Mouse (Mus musculus) ES-E14 (cell line): ENCODE results near the gene Rimklb. TPM values are rescaled to one million over a fixed set of nuclear protein-coding genes. Genes with fewer than 3 reads are reported as not detected.

Source experiments
- DNase-seq: peaks from one replicate; pipeline ENCODE4 v3.0.0-alpha.2; 2013; ENCODE audit warnings: low read depth, low spot score
- H3K27ac ChIP-seq: 2 replicates; pipeline ENCODE4 v1.5.1; 2012; ENCODE audit warnings: low read depth, mild to moderate bottlenecking, low read length, moderate library complexity, mixed read lengths; ENCODE audit not compliant: poor library complexity, insufficient read depth, severe bottlenecking
- H3K36me3 ChIP-seq: 2 replicates; pipeline ENCODE4 v1.6.1; 2012; ENCODE audit warnings: mild to moderate bottlenecking, low read length, moderate library complexity, mixed read lengths; ENCODE audit not compliant: control insufficient read depth, poor library complexity, insufficient read depth, severe bottlenecking
- H3K4me1 ChIP-seq, 2 experiments: fragments of 150-350 bp in 1 of 2; sonication (generic) in 1 of 2; 2 replicates each; pipeline ENCODE4 v1.6.1; 2012; ENCODE audit warnings: low read length in 2 of 2, mild to moderate bottlenecking in 1 of 2, mixed read lengths in 1 of 2; ENCODE audit not compliant: control insufficient read depth in 2 of 2, insufficient read depth in 2 of 2, poor library complexity in 1 of 2
- H3K4me3 ChIP-seq, 2 experiments: fragments of 150-350 bp in 1 of 2; sonication (generic) in 1 of 2; 2 replicates each; pipeline ENCODE4 v1.5.1; 2012; ENCODE audit warnings: low read length in 2 of 2, low read depth in 1 of 2, mild to moderate bottlenecking in 1 of 2, mixed read lengths in 1 of 2; ENCODE audit not compliant: insufficient read depth in 1 of 2, poor library complexity in 1 of 2, severe bottlenecking in 1 of 2
- H3K9ac ChIP-seq: 2 replicates; pipeline ENCODE4 v1.6.1; 2012; ENCODE audit warnings: low read depth, mild to moderate bottlenecking, low read length, mixed read lengths; ENCODE audit not compliant: poor library complexity, insufficient read depth, severe bottlenecking
- H3K9me3 ChIP-seq: fragments of 150-350 bp; sonication (generic); 2 replicates; pipeline ENCODE4 v1.6.1; 2012; ENCODE audit warnings: low read depth, mild to moderate bottlenecking, low read length; ENCODE audit not compliant: control insufficient read depth, insufficient read depth
- CHD2 ChIP-seq: IDR thresholded peaks from 2 replicates; pipeline ENCODE4 v1.6.1; 2014; ENCODE audit warnings: mild to moderate bottlenecking, low read depth, low read length, inconsistent platforms
- HCFC1 ChIP-seq: IDR thresholded peaks from 2 replicates; pipeline ENCODE4 v1.6.1; 2012; ENCODE audit warnings: low read length, inconsistent platforms, borderline replicate concordance; ENCODE audit not compliant: insufficient read depth
- MAFK ChIP-seq: IDR thresholded peaks from 2 replicates; pipeline ENCODE4 v1.6.1; 2014; ENCODE audit warnings: mild to moderate bottlenecking, low read depth, low read length, inconsistent platforms; ENCODE audit not compliant: insufficient read depth
- ZC3H11A ChIP-seq: IDR thresholded peaks from 2 replicates; pipeline ENCODE4 v1.6.1; 2012; ENCODE audit warnings: low read depth, mild to moderate bottlenecking, inconsistent platforms, low read length, borderline replicate concordance
- ZNF384 ChIP-seq: IDR thresholded peaks from 2 replicates; pipeline ENCODE4 v1.6.1; 2012; ENCODE audit warnings: low read depth, low read length, inconsistent platforms
- in situ Hi-C, 2 experiments: fragments of 600-800 bp; cut with MboI; formaldehyde crosslinking; loops; one replicate each; pipeline ENCODE4 v1.15.1; 2025; ENCODE audit warnings: low sequenced_read_pairs in 2 of 2, inconsistent platforms in 1 of 2; ENCODE audit not compliant: unreplicated experiment in 2 of 2
- total RNA-seq: library from RNA; depleted of rRNA; stranded (reverse); fragments of 300-350 nt; gene quantifications from 2 replicates; pipeline ENCODE4 v1.2.3, GENCODE M21; 2012

Gene Rimklb
- total RNA-seq, 1 experiment = 36.3 TPM

GRCm38 (mm10) chr6:122447848-122448247 lies 50.7 kb downstream of the Rimklb start:
- no peaks in the 10 kb centered on the region for H3K36me3 ChIP-seq
- H3K27ac ChIP-seq = no peak overlapping the region
- no peaks in the 10 kb centered on the region for H3K9me3 ChIP-seq
- in situ Hi-C loops = no loop called here
- no peak overlapping the region for H3K9ac ChIP-seq
- no peak for DNase-seq
- TF ChIP-seq ZNF384 (no peak), MAFK (no peak), HCFC1 (no peak), ZC3H11A (no peak), CHD2 (no peak)
- H3K4me1 ChIP-seq = no peaks in the 10 kb centered on the region
- H3K4me3 ChIP-seq = no peak overlapping the region

DNA sequence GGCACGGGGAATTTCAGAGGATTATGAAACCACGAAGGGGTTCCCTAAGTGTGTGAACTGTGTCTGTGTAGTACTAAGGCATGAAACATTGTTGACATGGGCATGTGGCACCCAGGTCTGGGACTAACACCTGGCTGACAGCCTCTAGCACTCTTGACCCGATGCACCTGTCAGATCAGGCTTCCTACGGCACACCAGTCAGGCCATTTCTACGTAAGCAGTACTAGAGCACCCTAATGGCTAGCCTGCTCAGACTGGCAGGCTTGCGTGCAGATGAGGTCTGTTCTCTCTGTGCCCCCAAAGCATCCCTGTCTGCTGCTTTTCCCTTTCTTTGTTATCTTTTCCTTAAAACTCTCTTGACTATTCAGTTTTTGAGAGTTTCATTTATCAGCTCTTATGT lies 53.3 kb downstream of the Rimklb start:
- in situ Hi-C loops = no loop called here
- Histone ChIP-seq H3K4me1 (no peaks in the 10 kb centered on the region), H3K9me3 (no peaks in the 10 kb centered on the region), H3K36me3 (no peaks in the 10 kb centered on the region), H3K4me3 (no peak overlapping the region), H3K9ac (no peak overlapping the region), H3K27ac (no peak overlapping the region)
- DNase-seq = no peak
- no peak for TF ChIP-seq CHD2
- no peak for TF ChIP-seq ZNF384
- no peak for TF ChIP-seq HCFC1
- TF ChIP-seq ZC3H11A = no peak
- no peak for TF ChIP-seq MAFK

- in situ Hi-C loops = no loop called here
- Histone ChIP-seq H3K9me3 (no peaks in the 10 kb centered on the region), H3K27ac (no peak overlapping the region), H3K4me3 (no peak overlapping the region), H3K4me1 (no peaks in the 10 kb centered on the region), H3K9ac (no peak overlapping the region), H3K36me3 (no peaks in the 10 kb centered on the region)
- TF ChIP-seq HCFC1 (no peak), MAFK (no peak), ZC3H11A (no peak), CHD2 (no peak), ZNF384 (no peak)
- DNase-seq = no peak
These were observed 57.8 kb downstream of the Rimklb start for GRCm38 (mm10) chr6:122440632-122441226.

DNA sequence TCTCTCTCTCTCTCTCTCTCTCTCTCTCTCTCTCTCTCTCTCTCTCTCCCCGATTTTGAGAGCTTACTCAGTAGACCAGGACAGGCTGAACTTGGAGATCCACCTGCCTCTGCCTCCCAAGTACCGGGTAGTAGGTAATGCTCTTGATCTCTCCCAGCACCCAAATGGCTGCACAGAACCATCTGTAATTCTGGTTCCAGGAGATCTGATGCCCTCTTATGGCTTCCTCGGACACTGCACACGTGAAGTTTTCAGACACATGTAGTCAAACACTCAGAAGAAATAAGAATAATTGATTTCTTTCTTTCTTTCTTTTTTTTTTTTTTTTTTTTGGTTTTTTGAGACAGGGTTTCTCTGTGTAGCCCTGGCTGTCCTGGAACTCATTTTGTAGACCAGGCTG lies 59.3 kb downstream of the Rimklb start:
- no peaks in the 10 kb centered on the region for H3K4me1 ChIP-seq
- no peak overlapping the region for H3K9ac ChIP-seq
- TF ChIP-seq MAFK (no peak), HCFC1 (no peak), ZC3H11A (0 out of 2 replicates have a peak, but pooled peaks have one; percentile 19)
- H3K4me3 ChIP-seq = no peak overlapping the region
- H3K9me3 ChIP-seq = no peaks in the 10 kb centered on the region
- in situ Hi-C loops = no loop called here
- peak; percentile 31 for DNase-seq
- no peaks in the 10 kb centered on the region for H3K36me3 ChIP-seq
- H3K27ac ChIP-seq = no peak overlapping the region

DNA sequence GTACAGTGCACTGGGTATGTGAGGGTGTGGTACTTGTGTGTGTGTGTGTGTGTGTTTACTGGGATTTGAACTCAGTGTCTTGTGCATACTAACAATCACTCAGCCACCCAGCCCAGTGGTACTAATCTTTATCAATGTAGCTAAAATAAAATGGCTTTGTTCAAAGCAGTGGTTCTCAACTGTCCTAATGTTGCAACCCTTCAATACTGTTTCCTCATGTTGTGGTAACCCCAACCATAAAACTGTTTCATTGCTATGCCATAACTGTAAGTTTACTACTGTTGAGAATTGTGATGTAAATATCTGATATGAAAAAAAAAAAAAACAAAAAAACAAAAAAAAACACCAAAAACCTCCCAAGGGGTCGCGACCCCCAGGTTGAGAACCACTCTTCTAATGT lies 63.3 kb downstream of the Rimklb start:
- H3K9me3 ChIP-seq = no peaks in the 10 kb centered on the region
- no peak overlapping the region for H3K4me3 ChIP-seq
- H3K27ac ChIP-seq = no peak overlapping the region
- no peak for DNase-seq
- H3K36me3 ChIP-seq = no peaks in the 10 kb centered on the region
- TF ChIP-seq CHD2 (peak; percentile 79), HCFC1 (no peak)
- in situ Hi-C loops = no loop called here
- no peak overlapping the region for H3K9ac ChIP-seq
- H3K4me1 ChIP-seq = no peaks in the 10 kb centered on the region
